Mouse (Mus musculus) layer of hippocampus, postnatal 10 days (tissue): ENCODE results near the gene Myo18b. TPM values are rescaled to one million over a fixed set of nuclear protein-coding genes. Genes with fewer than 3 reads are reported as not detected.

ENCODE experiments used
- DNase-seq, 2 experiments: peaks; one replicate each; pipeline ENCODE4 v3.0.0; 2021; ENCODE audit warnings: low spot score in 2 of 2
- total RNA-seq, 2 experiments: library from RNA; stranded (reverse); gene quantifications; 2 replicates each; pipeline ENCODE4 v1.2.3; 2021

Gene Myo18b
- total RNA-seq, 2 experiments from 2014 or later: 3.6 to 3.7 TPM

DNA sequence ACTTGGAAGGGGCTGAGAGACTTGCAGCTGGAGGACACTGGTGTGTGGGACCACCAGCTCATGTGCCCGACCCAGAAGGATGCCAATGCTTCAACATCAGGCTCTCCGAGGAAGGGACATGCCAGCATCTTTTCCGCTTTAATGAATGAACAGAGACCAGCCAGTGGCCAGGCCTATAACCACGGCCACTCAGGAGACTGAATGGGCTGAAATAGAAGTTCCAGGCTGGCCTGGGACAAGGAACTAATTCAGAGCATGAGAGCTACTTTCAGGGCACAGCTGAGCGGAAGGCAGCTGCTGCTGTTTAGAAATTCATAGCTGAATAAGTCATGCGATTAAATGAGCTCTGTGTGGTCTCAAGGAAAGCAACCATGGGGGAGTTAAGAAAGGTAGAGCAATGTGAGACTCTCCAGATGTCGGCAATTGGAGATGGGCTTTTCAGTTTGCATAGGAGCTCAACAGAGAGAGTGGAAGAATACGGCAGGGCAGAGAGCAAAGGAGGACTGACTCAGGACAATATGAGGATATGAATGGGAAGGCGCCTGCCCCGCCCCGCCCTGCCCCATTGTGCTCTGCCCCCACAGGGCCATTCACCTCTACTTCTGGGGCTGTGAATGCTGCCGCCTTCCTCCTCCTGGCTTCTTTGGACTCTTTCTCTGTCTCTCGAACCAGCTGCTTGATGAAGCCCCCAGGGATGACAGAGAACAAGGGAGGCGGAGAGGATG, 18.6 kb downstream of the Myo18b start:
- peak; percentile 36 to 60 for DNase-seq

DNA sequence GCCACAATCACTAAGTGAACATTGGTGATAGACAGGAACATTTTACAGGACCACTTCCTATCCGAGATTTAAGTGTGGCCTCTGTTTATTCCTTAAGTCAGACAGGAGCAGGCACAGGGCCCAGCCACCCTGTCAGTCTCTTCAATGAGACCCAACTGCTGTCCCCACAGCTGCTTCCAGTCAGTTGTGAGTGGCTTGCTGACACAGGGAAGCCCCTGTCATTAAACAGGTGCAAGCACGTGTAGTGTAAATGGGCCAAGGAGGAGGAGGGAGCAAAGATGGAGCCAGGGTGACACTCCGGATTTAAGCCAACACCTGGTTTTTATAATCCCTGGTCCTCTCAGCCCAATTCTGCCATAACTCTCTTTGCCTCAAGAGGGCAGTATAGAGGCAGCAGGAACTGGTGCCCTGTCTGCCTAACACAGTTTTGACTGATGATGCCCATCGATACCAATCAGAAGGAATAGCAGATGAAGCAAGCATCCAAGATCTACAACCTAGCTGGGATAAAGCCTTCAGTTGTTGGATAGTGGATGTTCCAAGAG, 19.2 kb downstream of the Myo18b start:
- peak; percentile 66 to 69 for DNase-seq

DNA sequence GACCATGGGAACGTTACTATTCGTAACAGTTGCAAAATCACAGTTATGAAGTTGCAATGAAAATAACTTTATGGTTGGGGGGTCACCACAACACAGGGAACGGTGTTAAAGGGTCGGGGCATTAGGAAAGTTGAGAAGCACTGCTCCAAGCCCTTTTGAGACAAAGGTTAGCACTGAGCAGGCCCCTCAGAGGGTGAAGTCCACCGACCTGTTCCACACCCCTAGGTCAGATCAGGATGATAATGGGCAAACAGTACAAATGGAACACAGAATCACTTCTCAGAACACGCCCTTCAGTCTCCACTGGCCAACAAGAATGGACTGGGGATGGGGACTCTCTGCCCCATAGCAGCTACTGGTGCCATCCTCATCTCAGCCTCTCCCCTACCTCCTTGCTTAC, 23.2 kb downstream of the Myo18b start:
- no peak for DNase-seq

DNA sequence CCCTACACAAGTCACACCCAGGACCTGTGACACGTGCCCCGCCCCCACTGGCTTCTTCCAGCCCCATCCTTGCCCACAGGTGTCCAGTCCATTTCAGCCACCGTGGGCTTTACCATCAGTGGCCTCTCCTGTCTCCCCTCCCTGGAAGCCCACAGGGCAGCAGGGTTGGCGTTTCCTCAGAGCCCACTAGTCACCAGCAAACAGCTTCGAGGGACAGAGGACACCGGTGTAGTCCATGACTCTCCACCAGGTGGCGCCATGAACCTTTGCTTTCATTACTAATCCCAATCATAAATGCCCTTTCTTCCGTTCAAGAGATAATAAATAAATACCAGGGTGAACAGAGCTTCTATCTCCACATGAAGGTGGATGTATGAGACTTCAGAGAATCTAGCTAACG, 25.4 kb downstream of the Myo18b start:
- DNase-seq: peak; percentile 90 to 93

DNA sequence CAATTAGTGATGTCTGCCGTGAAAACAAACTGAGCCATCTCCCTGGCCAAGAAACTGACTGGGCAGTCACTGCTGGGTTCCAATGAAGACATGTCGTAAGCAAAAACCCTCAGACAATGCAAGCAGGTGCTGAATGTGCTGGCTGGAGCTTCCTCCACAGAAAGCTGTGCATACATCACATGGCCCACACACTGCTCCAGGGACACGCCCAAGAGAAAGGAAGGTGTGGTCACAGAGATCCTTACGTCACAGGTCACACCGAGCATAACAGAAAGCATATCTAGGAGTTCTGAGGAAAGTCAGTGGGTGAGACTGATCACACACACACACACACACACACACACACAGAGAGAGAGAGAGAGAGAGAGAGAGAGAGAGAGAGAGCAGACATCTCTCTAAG, 27.5 kb downstream of the Myo18b start:
- DNase-seq: no peak

DNA sequence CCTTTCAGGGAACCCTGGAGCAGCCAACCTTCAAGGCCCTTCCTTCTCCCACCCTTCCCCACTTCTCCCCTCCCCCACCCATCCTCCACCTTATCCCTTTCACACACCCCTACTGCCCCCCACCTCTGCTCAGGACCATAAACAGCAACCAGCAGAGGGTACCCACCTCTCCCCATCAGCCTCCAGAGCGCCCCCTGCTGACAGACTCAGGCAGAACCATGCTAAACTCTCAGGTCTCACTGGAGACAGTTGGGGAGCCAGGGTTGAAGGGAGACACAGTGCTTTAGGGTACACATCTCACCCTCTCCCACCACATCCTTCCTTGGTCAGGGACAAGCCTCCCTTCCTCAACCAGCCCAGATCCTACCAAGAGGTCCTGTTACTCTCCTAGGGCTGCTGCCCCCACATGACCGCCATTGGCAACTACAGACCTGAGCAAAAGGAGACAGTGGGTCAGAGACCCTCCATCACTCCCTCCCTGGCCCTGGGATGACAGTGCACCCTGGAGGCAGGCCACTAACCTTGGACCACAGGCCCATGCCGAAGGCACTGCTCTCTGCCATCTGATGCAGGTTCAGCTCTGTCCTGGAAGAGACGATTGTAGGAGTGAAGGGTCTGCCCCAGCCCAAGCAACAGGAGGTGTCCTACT, 31.3 kb downstream of the Myo18b start:
- DNase-seq: peak; percentile 67 to 73

DNA sequence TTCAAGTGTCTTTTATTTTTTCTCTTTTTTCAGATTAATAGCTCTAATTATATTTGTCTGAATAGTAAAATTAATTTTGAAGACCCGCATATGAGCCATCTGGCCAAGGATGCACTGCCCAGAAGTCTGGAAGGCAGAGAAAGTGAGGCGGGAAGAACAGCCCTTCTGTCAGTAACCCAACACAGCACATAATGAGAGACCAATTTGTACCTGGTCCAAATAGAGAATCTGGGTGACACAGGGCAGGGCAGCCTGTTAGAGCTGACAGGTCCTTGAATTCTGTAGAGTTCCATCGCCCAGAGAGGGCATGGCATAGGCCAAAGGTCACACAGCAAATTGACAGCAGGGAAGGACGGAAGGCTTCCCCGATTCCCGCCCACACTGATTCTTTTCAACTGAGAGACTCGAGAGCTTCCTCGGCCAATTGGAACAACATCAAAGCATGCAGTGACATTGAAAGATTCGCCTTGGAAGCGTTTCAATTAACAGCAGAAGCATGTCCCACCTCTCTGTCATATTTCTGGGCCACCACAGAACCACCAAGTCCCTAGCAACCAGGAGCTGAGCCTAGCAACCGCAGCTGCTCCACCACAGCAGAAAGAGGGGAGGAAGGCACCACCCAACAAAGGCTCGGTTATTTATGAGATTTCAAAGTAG, 36.7 kb downstream of the Myo18b start:
- DNase-seq: peak; percentile 48 to 54

DNA sequence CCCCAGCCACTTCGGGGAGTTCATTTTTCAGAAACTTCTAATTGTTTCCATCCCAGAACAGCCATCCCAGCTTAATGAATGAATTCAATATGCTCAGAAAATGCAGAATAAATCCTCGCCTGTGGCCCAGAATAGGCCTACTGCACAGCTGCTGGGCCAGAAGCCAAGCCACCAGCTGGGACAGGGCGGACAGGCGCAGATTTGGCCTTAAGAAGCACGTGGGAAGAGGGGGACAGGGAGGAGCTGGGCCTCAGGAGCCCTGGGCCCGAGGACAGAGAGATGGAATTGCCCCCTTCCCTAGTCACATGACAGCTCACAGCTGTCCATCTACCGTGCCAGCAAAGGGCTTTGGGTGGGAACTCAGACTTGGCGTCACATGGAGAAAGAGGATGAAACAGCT, 43.0 kb downstream of the Myo18b start:
- peak; percentile 60 to 70 for DNase-seq

DNA sequence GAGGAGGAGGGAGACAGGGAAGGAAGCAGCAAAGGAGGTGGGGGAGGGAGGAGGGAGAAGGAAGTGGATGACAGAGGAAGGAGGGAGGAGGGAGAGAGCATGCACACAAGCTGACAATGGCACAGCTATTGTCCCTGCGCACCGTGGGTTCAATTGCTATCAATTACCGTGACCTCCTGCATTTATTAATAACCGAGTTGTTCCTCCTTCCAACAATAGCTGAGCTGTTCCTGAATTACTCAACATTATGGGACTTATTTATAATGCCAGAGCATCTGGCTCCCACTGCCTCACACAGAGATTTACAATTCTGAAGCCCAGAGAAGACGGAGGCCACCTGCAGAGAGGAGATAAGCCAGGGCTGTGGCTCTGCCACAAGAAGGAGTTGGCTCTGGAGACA, 44.8 kb downstream of the Myo18b start:
- no peak for DNase-seq

DNA sequence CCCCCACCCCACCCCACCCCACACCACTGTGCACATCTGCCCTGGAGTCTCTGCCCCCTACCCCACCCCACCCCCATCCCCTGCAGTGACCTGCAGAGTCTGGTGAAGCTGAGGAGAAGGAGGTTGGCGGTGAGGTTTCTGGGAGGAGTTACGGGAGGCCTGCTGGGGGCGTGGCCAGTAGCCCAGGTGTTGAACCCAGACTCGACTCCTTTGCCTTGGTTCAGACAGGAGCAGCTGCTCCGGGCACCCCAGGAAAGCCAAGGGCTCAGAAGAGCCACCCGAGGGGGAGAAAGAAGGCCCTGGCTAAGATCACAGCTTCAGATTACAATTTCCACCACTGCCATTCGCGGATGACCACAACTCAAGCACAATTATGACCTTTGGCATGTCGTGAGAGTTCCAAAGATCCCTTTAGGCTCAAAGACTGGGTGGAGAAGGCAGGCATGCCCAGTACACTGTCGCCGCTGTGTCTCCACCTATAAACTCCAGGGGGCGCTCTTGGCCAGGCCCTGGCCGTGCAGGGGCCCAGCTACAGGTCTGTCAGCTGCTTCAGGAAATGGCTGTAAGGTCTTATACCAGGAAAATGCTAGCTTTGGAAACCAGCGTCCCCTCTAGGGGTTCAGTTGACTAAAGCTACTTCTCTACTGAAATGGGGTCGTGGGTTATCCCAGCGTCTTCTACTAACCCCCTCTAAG, 47.4 kb downstream of the Myo18b start:
- peak; percentile 76 to 79 for DNase-seq

DNA sequence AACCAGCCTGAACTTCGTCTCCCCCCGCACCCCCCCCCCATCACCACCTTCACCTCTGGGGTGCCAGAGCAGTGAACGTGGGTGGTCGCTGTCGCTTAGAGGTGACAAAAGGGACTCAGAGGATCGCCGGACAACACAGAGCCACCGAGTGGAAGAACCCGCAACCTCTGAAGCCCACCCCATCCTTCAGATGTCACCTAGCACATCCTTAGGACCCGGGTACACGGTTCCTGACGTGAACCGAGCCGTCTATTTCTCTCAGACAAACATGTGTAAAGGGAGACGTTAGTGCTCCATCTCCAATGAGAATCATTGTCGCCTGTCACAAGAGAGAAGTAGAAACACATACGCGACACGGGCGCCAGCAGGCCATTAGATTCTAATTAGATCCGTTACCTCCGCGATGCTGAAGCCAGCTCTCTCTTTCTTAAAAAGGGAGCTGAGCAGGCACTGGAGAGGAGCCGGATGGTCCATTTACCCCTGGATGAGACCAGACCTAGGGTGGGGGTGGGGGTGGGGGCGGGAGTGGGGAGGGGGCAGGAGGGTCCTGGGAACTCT, 48.1 kb downstream of the Myo18b start:
- no peak for DNase-seq

DNA sequence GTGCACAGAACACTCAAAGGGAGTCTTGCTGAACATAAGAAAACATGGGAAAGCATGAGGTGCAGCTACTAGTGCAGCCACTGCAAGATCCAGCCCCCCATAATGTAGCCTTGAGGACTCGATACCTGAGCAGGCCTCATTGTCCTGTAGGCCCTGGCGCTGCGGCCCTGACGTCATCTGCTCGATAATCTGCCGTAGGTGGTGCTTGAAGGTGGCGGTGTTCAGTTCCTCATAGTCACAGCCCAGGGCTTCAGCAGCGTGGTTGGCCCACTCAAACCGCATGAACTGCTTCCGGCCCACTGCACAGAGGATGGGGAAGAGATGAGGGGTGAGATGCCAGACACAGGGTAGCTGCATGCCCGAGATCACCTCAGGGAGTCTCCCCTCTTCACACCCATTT, 50.0 kb downstream of the Myo18b start:
- no peak for DNase-seq

DNA sequence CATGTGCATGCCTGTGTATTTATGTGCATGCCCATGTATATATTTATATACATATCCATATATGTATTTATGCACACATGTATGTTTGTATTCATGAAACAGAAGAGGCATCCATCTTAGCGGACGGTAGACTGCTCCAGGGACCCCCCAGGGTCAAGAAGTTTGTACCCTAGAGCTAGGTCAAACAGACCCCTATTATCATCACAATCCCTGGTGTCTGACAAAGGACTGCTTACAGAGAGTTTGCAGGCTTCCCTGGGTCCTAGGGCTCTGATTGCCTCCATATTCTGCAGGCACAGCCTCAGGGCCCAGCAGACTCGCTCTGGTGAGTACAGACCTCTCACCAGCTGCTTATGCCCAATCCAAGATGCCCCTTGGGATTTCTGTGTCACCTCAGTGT, 51.7 kb downstream of the Myo18b start:
- DNase-seq: no peak

DNA sequence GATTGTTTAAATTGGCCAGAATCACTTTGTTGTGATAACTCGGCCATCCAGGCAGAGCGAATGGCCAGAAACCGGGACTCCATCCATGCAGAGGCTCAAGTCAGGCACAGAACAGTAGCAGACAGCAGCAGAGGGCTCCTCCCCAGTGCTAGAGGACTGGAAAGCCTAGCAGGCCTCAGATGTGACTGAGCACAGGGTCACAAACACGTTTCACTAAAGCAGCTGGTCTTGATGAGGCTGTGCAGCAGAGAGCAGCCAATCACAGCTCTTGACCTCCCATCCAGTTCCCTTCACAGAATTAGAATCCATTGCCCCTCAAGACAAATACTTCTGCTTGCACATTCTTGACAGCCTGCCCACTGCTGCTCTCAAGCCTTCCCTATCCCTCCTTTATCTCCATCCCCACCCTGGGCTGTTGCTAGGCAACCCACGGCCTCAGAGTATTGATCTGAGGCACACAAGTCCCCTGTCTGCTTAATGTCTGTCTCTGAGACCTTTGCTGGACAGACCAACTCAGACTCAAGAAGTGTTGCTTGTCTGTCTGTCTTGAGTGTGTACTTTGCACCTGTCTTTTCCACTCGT, 52.4 kb downstream of the Myo18b start:
- DNase-seq: peak in 1 of 2 experiments; percentile 3

DNA sequence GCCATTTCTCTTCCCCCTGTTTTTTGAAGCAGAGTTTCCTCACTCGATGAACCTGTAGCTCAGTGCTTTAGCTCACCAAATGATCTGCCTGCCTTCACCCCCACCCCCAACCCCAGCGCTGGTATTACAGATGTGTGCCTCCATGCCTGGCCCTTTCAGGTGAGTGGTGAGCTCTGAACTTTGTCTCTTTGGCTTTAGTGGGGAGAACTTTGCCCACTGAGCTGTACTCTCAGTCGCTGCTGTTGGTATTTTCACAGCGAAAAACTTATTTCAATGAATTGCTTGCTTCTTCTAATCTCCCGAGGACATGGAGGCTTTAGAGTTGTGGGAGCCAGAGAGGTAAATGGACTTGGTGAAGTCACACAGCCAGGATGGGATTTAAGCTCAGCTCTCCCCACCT, 53.5 kb downstream of the Myo18b start:
- DNase-seq: no peak

DNA sequence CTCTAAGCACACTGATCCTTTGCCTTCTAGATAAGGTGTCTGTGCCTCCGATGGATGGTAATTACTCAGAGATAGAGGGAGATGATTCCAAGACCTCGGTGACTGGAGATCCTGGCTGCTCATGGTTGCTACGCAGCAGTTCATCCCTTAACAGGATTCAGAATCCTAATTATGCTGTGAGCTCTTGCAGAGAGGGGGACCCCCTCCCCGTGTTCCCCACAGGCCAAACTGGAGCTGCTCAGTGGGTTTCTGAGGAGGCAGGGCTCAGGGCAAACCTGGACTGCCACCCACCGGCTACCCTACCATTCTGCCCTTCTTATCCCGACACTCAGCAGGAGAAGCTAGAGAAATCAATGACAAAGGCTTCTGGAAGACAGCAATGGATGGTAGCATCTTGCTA, 54.3 kb downstream of the Myo18b start:
- peak in 1 of 2 experiments; percentile 3 for DNase-seq

DNA sequence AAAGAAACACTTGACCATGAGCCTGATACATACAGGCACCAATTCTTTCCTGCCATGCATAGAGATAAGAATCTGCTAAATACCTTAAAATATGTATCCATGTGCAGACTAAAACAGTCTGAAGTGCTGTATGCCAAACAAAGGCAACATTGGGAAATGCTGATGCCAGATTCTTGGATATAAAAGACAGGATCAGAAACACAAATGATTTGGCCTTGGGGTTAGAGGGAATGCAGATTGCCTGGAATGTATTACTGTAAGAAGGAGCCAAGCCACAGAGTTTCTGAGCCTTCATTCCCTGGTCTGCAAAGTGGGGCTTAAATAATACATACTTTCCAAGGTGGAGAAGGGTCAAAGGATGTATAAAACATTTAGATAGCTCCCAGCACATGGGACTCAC, 61.3 kb downstream of the Myo18b start:
- DNase-seq: no peak

DNA sequence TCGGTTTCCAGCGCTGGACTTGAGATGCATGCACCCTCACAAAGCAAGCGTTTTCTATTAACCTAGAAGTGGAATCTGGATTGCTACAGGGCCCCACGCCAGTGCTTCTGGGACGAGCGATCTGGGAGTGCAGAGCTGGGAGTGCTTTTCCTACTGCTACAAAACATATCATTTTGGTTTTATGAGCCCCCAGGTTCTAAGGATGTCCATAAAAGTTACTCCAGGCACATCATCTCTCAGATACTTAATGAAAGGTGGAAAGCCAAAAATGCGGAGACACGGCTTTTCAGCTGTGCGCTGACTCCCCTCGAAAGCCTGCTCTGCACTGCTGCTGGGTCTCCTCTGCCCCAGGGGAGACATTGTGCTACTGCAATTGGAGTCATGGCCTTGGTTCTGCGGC, 62.3 kb downstream of the Myo18b start:
- no peak for DNase-seq

DNA sequence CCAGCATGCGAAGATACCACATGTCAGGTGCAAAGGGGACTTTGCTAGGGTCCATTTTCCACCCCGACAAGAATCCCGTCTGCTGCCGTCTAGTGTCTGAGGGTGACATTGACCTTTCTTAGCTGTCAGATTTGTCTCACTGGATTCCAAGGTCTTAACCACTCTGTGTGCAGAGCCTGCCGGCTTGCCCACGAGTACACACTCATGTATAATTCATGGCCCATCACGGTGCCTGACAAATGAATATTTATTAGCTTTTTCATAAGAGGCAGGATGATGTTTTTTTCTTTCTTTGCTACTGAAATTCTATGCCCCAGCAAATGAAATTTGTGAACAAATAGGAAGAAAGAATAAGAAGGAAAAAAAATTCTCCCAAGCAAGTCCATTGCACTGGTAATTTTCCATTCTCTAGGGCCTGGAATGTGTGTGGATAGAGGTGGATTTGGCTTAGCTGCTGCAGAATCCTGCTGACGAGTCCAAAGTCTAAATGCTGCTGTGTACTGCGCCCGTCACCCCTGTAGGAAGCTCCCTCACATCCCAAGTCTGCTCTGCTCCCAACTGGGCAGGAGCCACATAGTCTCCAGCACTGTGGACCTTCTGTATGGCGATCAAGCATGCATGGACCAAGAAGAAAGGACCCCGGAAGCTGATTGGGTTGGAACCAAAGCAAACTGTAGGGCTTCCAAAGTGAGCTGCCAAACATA, 70.9 kb downstream of the Myo18b start:
- DNase-seq: no peak

DNA sequence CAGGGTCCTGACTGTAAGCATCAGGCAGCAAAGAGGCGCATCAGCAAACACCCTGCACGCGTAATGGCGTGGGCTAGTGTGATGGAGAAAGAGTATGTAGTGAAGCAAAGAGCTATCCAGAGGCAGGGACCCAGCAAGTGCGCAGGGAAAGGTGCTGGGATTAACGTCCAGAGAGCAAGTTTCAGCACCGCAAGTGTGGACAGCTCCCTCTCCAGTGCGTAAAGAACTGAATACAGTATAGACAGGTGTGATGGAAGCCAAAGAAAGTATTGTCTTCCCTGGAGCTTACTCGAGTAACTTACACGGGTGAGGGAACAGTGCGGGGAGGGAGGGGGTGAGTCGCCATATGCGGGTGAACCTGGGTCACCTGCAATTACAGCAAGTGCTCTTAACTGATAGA, 71.8 kb downstream of the Myo18b start:
- DNase-seq: no peak
